Mouse (Mus musculus) embryonic stem cell, embryonic (primary cell): Measurements from ENCODE around the gene Nox3.

Source experiments
- CTCF ChIA-PET, 4 experiments: fragments of 300-600 bp in 2 of 4; fragments of 350-600 bp in 2 of 4; sonication (Branson Sonifier 250); formaldehyde crosslinking; loops; one replicate each; lab custom pipeline; 2022; ENCODE audit warnings: inconsistent platforms in 2 of 4; lab: Charles Lee
- POLR2A ChIA-PET, 4 experiments: fragments of 300-600 bp in 2 of 4; fragments of 350-600 bp in 2 of 4; sonication (Branson Sonifier 250); formaldehyde crosslinking; loops; one replicate each; lab custom pipeline; 2022; ENCODE audit warnings: antibody characterized with exemption in 4 of 4, inconsistent platforms in 1 of 4; lab: Charles Lee

The Nox3 gene

DNA sequence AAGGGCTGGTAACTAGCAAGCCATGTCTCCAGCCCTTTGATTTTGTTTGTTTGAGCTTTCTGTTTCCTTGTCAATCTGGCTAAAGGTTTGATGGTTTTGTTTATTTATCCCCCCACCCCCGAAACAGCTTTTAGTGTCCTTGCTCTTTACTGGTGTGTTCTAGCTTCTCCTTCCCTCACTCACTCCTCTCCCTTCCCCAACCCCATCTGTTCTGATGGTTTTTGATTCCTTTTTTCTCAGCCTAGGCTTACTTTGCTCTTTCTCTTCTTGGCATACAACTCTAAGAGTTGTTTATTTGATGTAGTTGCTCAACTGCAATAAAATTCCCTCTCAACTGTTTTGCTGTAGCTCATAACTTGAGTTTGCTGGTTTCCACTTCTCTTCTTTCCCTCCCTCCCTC, 80.5 kb downstream of the Nox3 start:
- CTCF ChIA-PET = interaction anchor here in 1 of 4 experiments (0.6 kb wide), 2 partner anchors 53 to 290 kb away, joined by 3 to 4 read pairs; no protein-coding TSS in a partner anchor
- POLR2A ChIA-PET = interaction anchor here in 2 of 4 experiments (0.6 to 1.5 kb wide), 2 partner anchors 13 to 58 kb away, joined by 3 to 4 read pairs; partner anchors contain the start of gene Tfb1m (in 1 of the 2)

DNA sequence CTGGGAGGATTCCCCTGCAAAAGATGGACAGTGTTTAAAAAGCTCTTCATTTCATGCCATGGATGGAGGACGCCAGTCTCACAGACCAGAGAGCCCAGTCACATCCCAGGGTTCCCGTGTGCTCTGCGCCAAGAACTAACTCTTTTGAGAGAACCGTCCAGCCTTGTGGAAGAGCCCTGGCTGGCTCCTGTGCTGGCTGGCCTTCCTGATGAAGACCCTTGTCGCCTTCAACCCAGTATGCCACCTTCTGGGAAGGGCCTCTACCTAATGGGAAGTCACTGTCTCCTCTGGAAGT, 84.3 kb downstream of the Nox3 start:
- CTCF ChIA-PET = interaction anchor here in 1 of 4 experiments (0.8 kb wide), 1 partner anchor 30 kb away, joined by 3 read pairs; no protein-coding TSS in a partner anchor
- POLR2A ChIA-PET = interaction anchor here in 2 of 4 experiments (0.6 to 1.2 kb wide), 4 partner anchors 13 to 640 kb away, joined by 3 to 6 read pairs (median 4); partner anchors contain the start of gene Tfb1m (in 1 of the 2)

DNA sequence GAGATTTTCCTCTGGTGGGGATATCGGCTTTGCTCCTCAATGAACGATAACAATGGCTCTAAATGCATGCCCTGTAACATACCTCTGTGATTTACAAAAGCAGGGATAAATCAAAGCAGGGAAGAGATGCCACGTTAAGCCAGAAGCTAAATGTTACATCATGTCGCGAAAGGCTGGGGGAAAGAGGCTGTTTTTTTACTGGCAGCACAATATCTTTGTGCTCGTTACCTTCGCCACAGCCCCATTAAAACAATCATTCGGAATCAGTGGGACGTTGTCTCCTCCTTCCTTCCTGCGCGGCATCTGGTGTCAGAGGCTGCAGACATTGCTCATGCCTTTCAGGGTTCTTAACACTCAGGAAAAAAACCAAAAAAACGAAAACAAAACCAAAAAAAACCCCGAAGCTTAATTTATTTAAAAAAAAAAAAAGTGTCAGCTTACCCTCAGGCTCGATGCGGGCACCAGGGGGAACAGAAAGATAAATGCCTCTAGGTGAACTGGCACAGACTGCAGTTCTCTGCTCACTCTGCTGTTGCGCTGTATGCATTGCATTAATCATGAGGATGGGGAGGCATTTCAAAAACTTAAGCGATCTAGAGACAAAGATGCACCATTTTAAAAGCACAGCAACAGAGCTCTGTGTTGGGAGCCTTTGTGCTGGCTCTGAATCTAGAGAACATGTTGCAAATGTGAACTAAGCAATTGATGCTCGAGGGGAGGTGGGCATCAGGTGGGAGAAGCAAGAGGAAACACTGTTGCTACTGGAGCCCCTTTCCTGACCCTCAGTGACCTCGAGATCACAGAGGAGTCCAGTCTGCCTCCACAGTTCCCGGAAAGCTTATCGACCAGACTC, 84.9 kb downstream of the Nox3 start:
- POLR2A ChIA-PET = interaction anchor here in 2 of 4 experiments (0.6 to 1.2 kb wide), 4 partner anchors 13 to 641 kb away, joined by 3 to 6 read pairs (median 4); partner anchors contain the start of gene Tfb1m (in 1 of the 2)
- CTCF ChIA-PET = interaction anchor here in 1 of 4 experiments (0.8 kb wide), 1 partner anchor 30 kb away, joined by 3 read pairs; no protein-coding TSS in a partner anchor

DNA sequence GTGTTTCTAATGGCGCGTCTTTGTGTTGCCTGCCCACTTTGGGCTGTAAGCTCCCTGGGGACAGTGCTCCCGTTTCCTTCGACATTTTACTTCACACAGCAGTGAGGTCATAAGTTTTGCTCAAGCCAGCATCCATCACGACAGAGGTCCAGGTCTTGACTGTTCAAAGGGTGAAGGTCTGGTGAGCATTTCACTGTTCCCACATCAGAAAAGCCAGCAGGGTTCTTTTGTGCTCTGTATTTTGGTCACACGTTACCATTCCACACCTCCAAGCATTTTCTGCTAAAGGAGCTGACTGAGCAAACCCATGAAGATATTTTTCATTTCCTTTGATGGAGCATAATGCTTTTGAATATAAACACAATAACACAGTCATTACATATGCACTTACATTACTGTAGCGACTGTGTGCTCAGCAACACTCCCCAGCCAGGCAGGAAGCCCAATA, 85.7 kb downstream of the Nox3 start:
- ChIA-PET CTCF (interaction anchor here in 1 of 4 experiments (0.7 kb wide), 1 partner anchor 305 kb away, joined by 3 read pairs; no protein-coding TSS in a partner anchor), POLR2A (no interaction called here)

DNA sequence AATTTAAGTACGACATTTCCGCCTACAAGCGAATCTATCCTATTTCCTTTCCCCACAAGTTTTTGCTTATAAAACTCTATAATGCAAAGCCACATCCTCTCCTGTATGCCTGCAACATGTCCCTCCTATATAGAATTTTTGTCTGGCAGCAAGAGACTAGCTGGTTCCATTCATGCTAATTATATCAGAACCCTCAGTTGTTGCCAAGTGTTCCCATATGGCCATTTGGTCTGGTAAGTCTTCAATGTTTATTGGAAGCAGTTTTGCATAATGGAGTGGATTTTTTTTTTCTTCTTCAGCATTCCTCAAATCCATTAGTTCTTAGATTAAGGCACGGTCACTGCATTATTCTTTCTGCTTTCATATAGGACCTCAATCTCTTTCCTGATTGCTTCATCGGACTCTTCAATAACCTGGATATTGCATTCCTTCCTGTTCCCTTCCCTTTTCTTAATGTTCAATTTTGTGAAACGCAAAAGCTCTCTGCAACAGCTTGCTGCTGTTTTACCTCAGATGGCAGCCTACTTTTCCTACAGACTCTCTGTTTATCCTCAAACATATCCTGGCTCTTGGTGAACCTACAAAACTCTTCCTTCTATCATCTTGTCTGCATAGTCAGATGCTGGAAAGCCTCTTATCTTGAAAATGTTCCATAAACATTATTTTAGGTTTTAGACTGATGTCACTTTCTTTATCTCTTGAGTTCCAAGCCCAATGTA, 92.9 kb downstream of the Nox3 start:
- CTCF ChIA-PET = interaction anchor here in 2 of 4 experiments (0.9 to 1.1 kb wide), 2 partner anchors 147 to 189 kb away, joined by 3 to 4 read pairs; no protein-coding TSS in a partner anchor

DNA sequence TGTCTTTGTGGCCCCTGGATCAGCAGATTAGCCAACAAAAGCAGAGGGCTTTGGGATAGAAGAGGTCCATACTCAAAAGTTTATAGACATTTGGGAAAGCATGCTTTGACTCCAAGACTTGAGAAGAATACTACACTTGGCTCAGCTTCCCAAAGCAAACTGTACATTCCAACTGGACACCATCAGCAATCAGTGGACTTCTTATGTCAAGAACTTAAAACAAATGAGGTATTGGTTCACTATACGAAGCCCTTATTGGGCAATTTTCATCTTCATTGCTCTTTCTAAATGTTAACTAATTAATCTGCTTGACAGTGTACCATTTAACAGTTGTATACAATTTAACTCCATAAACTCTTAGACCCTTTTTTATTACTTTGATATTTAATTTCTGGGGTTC, 97.7 kb downstream of the Nox3 start:
- POLR2A ChIA-PET = interaction anchor here in 1 of 4 experiments (0.8 kb wide), 1 partner anchor 13 kb away, joined by 6 read pairs; no protein-coding TSS in a partner anchor
- CTCF ChIA-PET = no interaction called here

More for the DNA sequence above, 92.9 kb downstream of the Nox3 start:
- POLR2A ChIA-PET = interaction anchor here in 2 of 4 experiments (0.6 to 0.7 kb wide), 2 partner anchors 13 to 80 kb away, joined by 3 to 4 read pairs; no protein-coding TSS in a partner anchor

DNA sequence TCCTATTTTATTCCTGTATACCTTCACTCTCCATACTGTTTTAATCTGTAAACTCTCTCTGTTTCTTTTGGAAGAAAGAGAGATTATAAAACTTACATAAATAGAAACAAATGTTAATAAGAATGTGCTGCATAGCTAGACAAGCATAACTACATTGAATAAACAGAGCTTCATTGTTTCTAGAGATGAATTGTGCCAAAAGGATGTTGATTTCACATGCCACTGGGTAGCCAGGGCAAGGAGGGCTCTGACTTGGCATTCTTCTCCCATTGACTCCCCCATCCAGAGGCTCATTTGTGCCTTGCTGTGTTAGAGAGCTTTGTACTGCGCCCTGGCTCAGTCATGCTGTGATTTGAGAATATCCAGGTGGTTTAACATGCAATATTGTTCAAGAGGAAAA, 98.2 kb downstream of the Nox3 start:
- ChIA-PET CTCF (no interaction called here), POLR2A (interaction anchor here in 1 of 4 experiments (0.8 to 1.1 kb wide), 2 partner anchors 13 to 41 kb away, joined by 3 to 6 read pairs; partner anchors contain the start of gene Tfb1m)

DNA sequence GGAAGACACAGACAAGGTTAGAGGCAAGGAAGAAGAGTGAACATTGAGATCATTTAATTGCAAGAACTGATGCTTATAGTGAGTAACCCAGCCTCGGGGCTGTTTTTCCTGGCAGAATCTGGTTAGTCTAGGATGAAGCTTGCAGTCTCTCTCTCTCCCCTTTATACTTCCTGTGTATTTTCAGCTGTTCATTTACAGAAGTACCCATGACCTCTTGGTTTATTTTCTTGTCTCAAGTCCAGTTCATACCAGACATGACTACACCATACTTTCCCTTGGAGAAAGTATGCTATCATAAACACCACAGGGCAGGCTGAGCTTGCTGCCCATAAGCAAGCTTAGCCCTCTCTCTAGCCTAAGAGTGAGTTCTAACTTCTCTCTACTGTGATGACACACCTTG, 98.9 kb downstream of the Nox3 start:
- POLR2A ChIA-PET = interaction anchor here in 1 of 4 experiments (1.1 kb wide), 1 partner anchor 40 kb away, joined by 3 read pairs; the partner anchor contains the start of gene Tfb1m
- CTCF ChIA-PET = no interaction called here
